Mouse (Mus musculus) limb, embryonic 14.5 days (tissue): ENCODE measurements around the gene Pakap. TPM values are rescaled to one million over a fixed set of nuclear protein-coding genes. Genes with fewer than 3 reads are reported as not detected.

Experiments
- ATAC-seq: fragments of 200-750 bp; cut with Nextera tagmentation; 2 replicates; pipeline ENCODE4 v1.8.0; 2017; ENCODE audit warnings: low read depth, moderate number of reproducible peaks, moderate TSS enrichment; ENCODE audit not compliant: low FRiP score
- DNase-seq: peaks from one replicate; pipeline ENCODE4 v3.0.0-alpha.2; 2015; ENCODE audit warnings: low spot score
- H3K27ac ChIP-seq: fragments of 300-500 bp; sonication (generic); replicated peaks from 2 replicates; pipeline ENCODE4 v1.5.1; 2014; ENCODE audit warnings: low read depth, mild to moderate bottlenecking, low read length, moderate library complexity, mixed read lengths
- H3K27me3 ChIP-seq: fragments of 300-500 bp; sonication (generic); 2 replicates; pipeline ENCODE4 v1.6.1; 2014; ENCODE audit warnings: low read length, mixed read lengths; ENCODE audit not compliant: control insufficient read depth, insufficient read depth
- H3K36me3 ChIP-seq: fragments of 300-500 bp; sonication (generic); 2 replicates; pipeline ENCODE4 v1.6.1; 2014; ENCODE audit warnings: mild to moderate bottlenecking, low read length, moderate library complexity, mixed read lengths; ENCODE audit not compliant: control insufficient read depth, insufficient read depth
- H3K4me1 ChIP-seq: fragments of 300-500 bp; sonication (generic); 2 replicates; pipeline ENCODE4 v1.6.1; 2014; ENCODE audit warnings: antibody characterized with exemption, low read length, mixed read lengths; ENCODE audit not compliant: control insufficient read depth, insufficient read depth
- H3K4me2 ChIP-seq: fragments of 300-500 bp; sonication (generic); replicated peaks from 2 replicates; pipeline ENCODE4 v1.6.1; 2014; ENCODE audit warnings: low read depth, mild to moderate bottlenecking, low read length, moderate library complexity; ENCODE audit not compliant: severe bottlenecking
- H3K4me3 ChIP-seq: fragments of 300-500 bp; sonication (generic); replicated peaks from 2 replicates; pipeline ENCODE4 v1.5.1; 2014; ENCODE audit warnings: low read length
- H3K9ac ChIP-seq: fragments of 300-500 bp; sonication (generic); 2 replicates; pipeline ENCODE4 v1.6.1; 2014; ENCODE audit warnings: mild to moderate bottlenecking, low read depth, low read length, moderate library complexity; ENCODE audit not compliant: severe bottlenecking
- H3K9me3 ChIP-seq: fragments of 300-500 bp; sonication (generic); 2 replicates; pipeline ENCODE4 v1.6.1; 2016; ENCODE audit warnings: low read length; ENCODE audit not compliant: control insufficient read depth
- POLR2A ChIP-seq: fragments of 200-500 bp; IDR thresholded peaks from 2 replicates; pipeline ENCODE4 v1.8.0; 2012; ENCODE audit warnings: inconsistent platforms, mild to moderate bottlenecking, moderate library complexity, borderline replicate concordance; ENCODE audit not compliant: insufficient read depth, insufficient read length; ENCODE audit errors: extremely low read depth
- WGBS: fragments of 180-500 bp; shearing (Covaris S2); extraction: QIAGEN DNeasy Blood & Tissue Kit; methylation state at CpG from one replicate; pipeline ENCODE4 v1.1.7; 2014; 5-methylcytosine and 5-hydroxymethylcytosine counted together
- polyA plus RNA-seq, 2 experiments: library from polyadenylated mRNA; depleted of rRNA in 1 of 2; stranded (reverse) in 1 of 2; unstranded in 1 of 2; fragments of >200 nt; fragmentation: Nextera tagmentation in 1 of 2; extraction: Ambion mirVana in 1 of 2; gene quantifications; 2 replicates each; pipeline versions ENCODE4 v1.2.1 to v1.2.3; 2012 to 2014

Pakap gene
- polyA plus RNA-seq, 2 experiments, result 6.4 to 26.9 TPM

DNA sequence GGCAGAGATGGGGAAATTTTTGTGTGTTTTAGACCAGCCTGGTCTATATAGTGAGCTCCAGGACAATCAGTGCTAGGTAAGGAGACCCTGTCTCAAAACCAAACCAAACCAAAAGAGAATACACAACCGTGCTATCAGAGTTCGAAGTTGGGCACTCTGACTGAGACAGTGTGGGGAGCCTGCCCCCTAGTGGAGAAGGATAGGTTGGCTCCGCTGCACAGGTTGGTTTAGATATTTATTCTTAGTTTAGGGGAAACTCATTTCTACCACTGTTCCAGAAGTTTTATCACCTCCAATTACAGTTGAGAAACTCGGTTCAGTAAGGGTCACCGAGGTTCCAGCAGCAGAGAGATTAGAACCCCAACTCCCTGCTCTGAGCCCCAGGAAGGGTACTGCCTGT is 336.2 kb downstream of the Pakap start:
- 9% methylated on average over 5 of the region's 5 CpGs for WGBS
- no peak overlapping the region for H3K4me2 ChIP-seq
- no peak overlapping the region for H3K27ac ChIP-seq
- H3K4me3 ChIP-seq, result no peak overlapping the region
- peaks cover 2% of the 10 kb centered on the region; the same call in 1 of the 2 replicates for H3K4me1 ChIP-seq
- no peaks in the 10 kb centered on the region for H3K36me3 ChIP-seq
- ATAC-seq (peak; percentile 66), DNase-seq (peak; percentile 68)
- no peak for TF ChIP-seq POLR2A
- no peaks in the 10 kb centered on the region for H3K27me3 ChIP-seq
- H3K9ac ChIP-seq, result no peak overlapping the region
- no peaks in the 10 kb centered on the region for H3K9me3 ChIP-seq

DNA sequence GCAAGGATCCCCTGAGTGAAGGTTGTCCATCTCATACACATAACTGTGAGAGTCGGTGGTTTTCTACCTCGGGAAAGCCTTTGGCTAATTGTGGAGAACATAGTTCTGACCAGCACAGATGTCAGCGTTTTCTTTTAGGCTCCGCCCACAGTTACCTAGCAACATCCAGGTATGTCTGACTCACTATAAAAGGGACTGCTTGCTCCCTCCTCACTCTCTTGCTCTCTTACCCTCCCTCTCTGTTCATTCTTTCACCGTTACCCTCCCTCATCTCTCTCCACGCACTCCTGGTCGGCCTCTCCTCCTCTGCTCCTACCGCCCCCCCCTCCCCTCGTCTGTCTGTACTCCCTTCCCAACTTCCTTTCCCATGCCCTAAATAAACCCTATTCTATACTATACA is 336.7 kb downstream of the Pakap start:
- WGBS, result 29% methylated on average over 9 of the region's 9 CpGs
- DNase-seq, result no peak

DNA sequence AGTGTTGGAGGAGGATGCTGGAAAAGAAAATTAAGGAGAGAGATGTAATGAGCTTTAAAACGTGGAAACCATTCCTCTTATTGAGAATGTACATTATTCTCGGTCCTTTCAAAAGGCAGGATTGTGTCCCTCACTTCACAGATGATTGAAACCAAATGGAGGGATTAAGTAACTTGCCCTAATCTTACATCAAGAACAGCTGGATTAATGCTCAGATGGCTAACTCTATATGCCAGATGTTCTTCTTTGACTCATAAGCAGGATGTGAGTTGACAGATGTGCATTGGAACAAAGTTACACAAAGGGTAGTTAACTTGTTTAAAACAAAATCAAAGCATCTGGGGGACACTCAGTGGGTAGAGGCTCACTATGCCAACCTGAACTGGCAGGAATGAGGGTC is 338.7 kb downstream of the Pakap start:
- no peaks in the 10 kb centered on the region for H3K27me3 ChIP-seq
- no peak overlapping the region for H3K27ac ChIP-seq
- H3K4me1 ChIP-seq, result peaks cover 2% of the 10 kb centered on the region; the same call in 1 of the 2 replicates
- no peak for TF ChIP-seq POLR2A
- H3K4me2 ChIP-seq, result no peak overlapping the region
- ATAC-seq (no peak), DNase-seq (peak; percentile 13)
- H3K36me3 ChIP-seq, result no peaks in the 10 kb centered on the region
- no peaks in the 10 kb centered on the region for H3K9me3 ChIP-seq
- 17% methylated on average over 2 of the region's 2 CpGs for WGBS
- no peak overlapping the region for H3K9ac ChIP-seq
- no peak overlapping the region for H3K4me3 ChIP-seq

More for the DNA sequence above, 336.7 kb downstream of the Pakap start:
- peak; percentile 24; the same call in 1 of the 2 replicates for ATAC-seq
- Histone ChIP-seq H3K4me1 (peaks cover 2% of the 10 kb centered on the region; the same call in 1 of the 2 replicates), H3K36me3 (no peaks in the 10 kb centered on the region), H3K27ac (no peak overlapping the region), H3K27me3 (no peaks in the 10 kb centered on the region), H3K9me3 (no peaks in the 10 kb centered on the region), H3K9ac (no peak overlapping the region), H3K4me3 (no peak overlapping the region), H3K4me2 (no peak overlapping the region)
- no peak for TF ChIP-seq POLR2A

DNA sequence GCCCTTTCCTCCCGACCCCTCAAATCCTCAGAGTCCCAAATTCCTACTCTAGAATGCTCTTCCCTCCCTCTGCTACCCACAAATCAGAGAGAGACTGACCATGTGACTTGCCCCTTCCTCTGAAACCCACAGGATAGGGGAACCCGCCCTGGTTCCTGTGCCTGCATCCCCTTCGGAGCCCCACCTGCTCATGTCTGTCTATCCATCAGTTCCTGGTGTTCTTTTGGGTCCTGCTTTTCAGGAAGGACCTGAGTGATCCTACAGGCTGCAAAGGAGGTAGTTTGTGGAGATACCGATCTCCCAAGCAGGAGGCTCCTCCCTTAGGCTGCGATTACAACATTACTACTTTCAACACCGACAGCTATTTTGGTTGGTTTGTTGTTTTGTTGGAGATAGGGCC is 340.9 kb downstream of the Pakap start:
- Histone ChIP-seq H3K9me3 (no peaks in the 10 kb centered on the region), H3K4me2 (no peak overlapping the region), H3K9ac (no peak overlapping the region), H3K4me1 (peaks cover 2% of the 10 kb centered on the region; the same call in 1 of the 2 replicates), H3K27me3 (no peaks in the 10 kb centered on the region), H3K4me3 (no peak overlapping the region), H3K36me3 (no peaks in the 10 kb centered on the region), H3K27ac (no peak overlapping the region)
- no peak for DNase-seq
- WGBS, result 72% methylated on average over 6 of the region's 6 CpGs
- no peak for TF ChIP-seq POLR2A
- no peak for ATAC-seq

DNA sequence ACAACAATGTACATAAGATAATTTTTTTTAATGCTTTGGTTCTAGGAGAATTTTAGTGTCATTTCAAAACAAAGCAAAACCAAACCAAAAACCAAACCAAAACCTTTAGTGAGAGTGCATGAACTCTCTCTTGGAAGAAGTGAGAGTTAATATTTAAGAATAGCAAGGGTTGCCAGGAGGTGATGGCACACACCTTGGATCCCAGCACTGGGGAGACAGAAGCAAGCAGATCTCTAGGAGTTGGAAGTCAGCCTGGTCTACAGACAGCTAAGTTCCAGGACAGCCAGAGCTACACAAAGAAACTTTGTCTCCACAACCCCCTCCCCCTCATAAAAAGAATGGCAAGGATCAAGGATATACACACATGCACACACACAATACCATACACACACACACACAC is 345.0 kb downstream of the Pakap start:
- TF ChIP-seq POLR2A, result no peak
- ATAC-seq (no peak), DNase-seq (no peak)
- H3K9me3 ChIP-seq, result no peaks in the 10 kb centered on the region
- no peak overlapping the region for H3K4me3 ChIP-seq
- H3K27me3 ChIP-seq, result no peaks in the 10 kb centered on the region; the same call in 1 of the 2 replicates
- no peak overlapping the region for H3K9ac ChIP-seq
- H3K4me2 ChIP-seq, result no peak overlapping the region
- H3K36me3 ChIP-seq, result no peaks in the 10 kb centered on the region
- no peak overlapping the region for H3K27ac ChIP-seq
- H3K4me1 ChIP-seq, result peaks cover 21% of the 10 kb centered on the region
